Mouse (Mus musculus) neural tube, embryonic 11.5 days (tissue): ENCODE results near the gene Cachd1. TPM values are rescaled to one million over a fixed set of nuclear protein-coding genes. Genes with fewer than 3 reads are reported as not detected.
A peak's percentile ranks its signal among the peaks of the same experiment; 100 is the strongest.

ENCODE experiments used
- ATAC-seq: fragments of 200-750 bp; cut with Nextera tagmentation; 2 replicates; pipeline ENCODE4 v1.8.0; 2017; ENCODE audit warnings: moderate number of reproducible peaks, mild to moderate bottlenecking, moderate TSS enrichment, moderate library complexity; ENCODE audit not compliant: insufficient read depth, low FRiP score, low TSS enrichment
- DNase-seq: peaks from one replicate; pipeline ENCODE4 v3.0.0-alpha.2; 2015; ENCODE audit warnings: low spot score
- H3K27ac ChIP-seq: fragments of 300-500 bp; sonication (generic); 2 replicates; pipeline ENCODE4 v1.5.1; 2014; ENCODE audit warnings: low read depth, mild to moderate bottlenecking, low read length
- H3K27me3 ChIP-seq: fragments of 300-500 bp; sonication (generic); 2 replicates; pipeline ENCODE4 v1.6.1; 2014; ENCODE audit warnings: mild to moderate bottlenecking, low read length, mixed read lengths; ENCODE audit not compliant: control insufficient read depth, insufficient read depth
- H3K36me3 ChIP-seq: fragments of 300-500 bp; sonication (generic); 2 replicates; pipeline ENCODE4 v1.6.1; 2014; ENCODE audit warnings: mild to moderate bottlenecking, low read length, moderate library complexity, mixed read lengths; ENCODE audit not compliant: control insufficient read depth, insufficient read depth
- H3K4me1 ChIP-seq: fragments of 300-500 bp; sonication (generic); 2 replicates; pipeline ENCODE4 v1.6.1; 2014; ENCODE audit warnings: low read length, mixed read lengths; ENCODE audit not compliant: control insufficient read depth, insufficient read depth
- H3K4me2 ChIP-seq: fragments of 300-500 bp; sonication (generic); 2 replicates; pipeline ENCODE4 v1.6.1; 2014; ENCODE audit warnings: low read depth, mild to moderate bottlenecking, moderate library complexity
- H3K4me3 ChIP-seq: fragments of 300-500 bp; sonication (generic); 2 replicates; pipeline ENCODE4 v1.5.1; 2014; ENCODE audit warnings: low read depth, low read length
- H3K9ac ChIP-seq: fragments of 300-500 bp; sonication (generic); 2 replicates; pipeline ENCODE4 v1.6.1; 2014; ENCODE audit warnings: mild to moderate bottlenecking, low read length
- H3K9me3 ChIP-seq: fragments of 300-500 bp; sonication (generic); 2 replicates; pipeline ENCODE4 v1.6.1; 2016; ENCODE audit warnings: low read length; ENCODE audit not compliant: control insufficient read depth
- WGBS: fragments of 180-500 bp; shearing (Covaris S2); extraction: QIAGEN DNeasy Blood & Tissue Kit; methylation state at CpG from one replicate; pipeline ENCODE4 v1.1.7; 2014; 5-methylcytosine and 5-hydroxymethylcytosine counted together
- polyA plus RNA-seq: library from polyadenylated mRNA; unstranded; fragments of >200 nt; fragmentation: Nextera tagmentation; extraction: Ambion mirVana; gene quantifications from 2 replicates; pipeline ENCODE4 v1.2.1, GENCODE M21; 2014

Cachd1 gene
- polyA plus RNA-seq, 1 experiment from 2014 or later = 32.6 TPM

- H3K4me2 ChIP-seq = no peak overlapping the region
- no peak for DNase-seq
- no peak for ATAC-seq
- H3K27ac ChIP-seq = no peak overlapping the region
- no peaks in the 10 kb centered on the region for H3K9me3 ChIP-seq
- WGBS = 37% methylated on average over 5 of the region's 5 CpGs
- no peaks in the 10 kb centered on the region for H3K27me3 ChIP-seq
- H3K9ac ChIP-seq = no peak overlapping the region
- no peaks in the 10 kb centered on the region for H3K36me3 ChIP-seq
- H3K4me3 ChIP-seq = no peak overlapping the region
- peaks cover 6% of the 10 kb centered on the region; the same call in 1 of the 2 replicates for H3K4me1 ChIP-seq
Observed at GRCm38 (mm10) chr4:100811057-100811695, 34.7 kb downstream of the Cachd1 start.

GRCm38 (mm10) chr4:100811802-100812510, 35.5 kb downstream of the Cachd1 start:
- no peaks in the 10 kb centered on the region for H3K36me3 ChIP-seq
- DNase-seq (no peak), ATAC-seq (no peak)
- H3K4me2 ChIP-seq = no peak overlapping the region
- no peak overlapping the region for H3K4me3 ChIP-seq
- H3K4me1 ChIP-seq = peaks cover 6% of the 10 kb centered on the region; the same call in 1 of the 2 replicates
- H3K9ac ChIP-seq = no peak overlapping the region
- H3K27me3 ChIP-seq = no peaks in the 10 kb centered on the region
- 32% methylated on average over 8 of the region's 8 CpGs for WGBS
- no peak overlapping the region for H3K27ac ChIP-seq
- H3K9me3 ChIP-seq = no peaks in the 10 kb centered on the region

GRCm38 (mm10) chr4:100813767-100814461, 37.4 kb downstream of the Cachd1 start:
- ATAC-seq = no peak
- WGBS = 91% methylated on average over 2 of the region's 2 CpGs
- H3K9ac ChIP-seq = no peak overlapping the region

GRCm38 (mm10) chr4:100819238-100819637, 42.8 kb downstream of the Cachd1 start:
- Histone ChIP-seq H3K27ac (no peak overlapping the region), H3K36me3 (no peaks in the 10 kb centered on the region), H3K9ac (no peak overlapping the region), H3K9me3 (no peaks in the 10 kb centered on the region), H3K27me3 (no peaks in the 10 kb centered on the region), H3K4me2 (no peak overlapping the region), H3K4me3 (no peak overlapping the region), H3K4me1 (no peaks in the 10 kb centered on the region)
- 95% methylated on average over 3 of the region's 3 CpGs for WGBS
- no peak for DNase-seq
- no peak for ATAC-seq

More at GRCm38 (mm10) chr4:100813767-100814461, 37.4 kb downstream of the Cachd1 start:
- Histone ChIP-seq H3K4me1 (peaks cover 6% of the 10 kb centered on the region; the same call in 1 of the 2 replicates), H3K27me3 (no peaks in the 10 kb centered on the region), H3K9me3 (no peaks in the 10 kb centered on the region), H3K4me2 (no peak overlapping the region), H3K36me3 (no peaks in the 10 kb centered on the region), H3K27ac (no peak overlapping the region), H3K4me3 (no peak overlapping the region)
- no peak for DNase-seq

- Histone ChIP-seq H3K27me3 (no peaks in the 10 kb centered on the region), H3K27ac (no peak overlapping the region), H3K9me3 (no peaks in the 10 kb centered on the region), H3K9ac (no peak overlapping the region), H3K4me1 (peaks cover 7% of the 10 kb centered on the region), H3K4me2 (no peak overlapping the region), H3K4me3 (no peak overlapping the region), H3K36me3 (no peaks in the 10 kb centered on the region)
- DNase-seq (no peak), ATAC-seq (no peak)
- 84% methylated on average over 7 of the region's 7 CpGs for WGBS
Observed at GRCm38 (mm10) chr4:100822526-100822925, 46.1 kb downstream of the Cachd1 start.

- ATAC-seq (no peak), DNase-seq (no peak)
- Histone ChIP-seq H3K9me3 (no peaks in the 10 kb centered on the region), H3K4me3 (no peak overlapping the region), H3K27me3 (no peaks in the 10 kb centered on the region), H3K4me2 (no peak overlapping the region), H3K27ac (no peak overlapping the region), H3K36me3 (no peaks in the 10 kb centered on the region), H3K9ac (no peak overlapping the region), H3K4me1 (peaks cover 19% of the 10 kb centered on the region)
- 6% methylated on average over 5 of the region's 5 CpGs for WGBS
Observed at GRCm38 (mm10) chr4:100827374-100827773, 50.9 kb downstream of the Cachd1 start.

GRCm38 (mm10) chr4:100828737-100829136, 52.3 kb downstream of the Cachd1 start:
- no peak overlapping the region for H3K4me2 ChIP-seq
- peaks cover 19% of the 10 kb centered on the region for H3K4me1 ChIP-seq
- H3K27me3 ChIP-seq = no peaks in the 10 kb centered on the region
- ATAC-seq (no peak), DNase-seq (peak; percentile 63)
- H3K36me3 ChIP-seq = no peaks in the 10 kb centered on the region
- WGBS = 12% methylated on average over 10 of the region's 10 CpGs
- H3K9me3 ChIP-seq = no peaks in the 10 kb centered on the region
- H3K4me3 ChIP-seq = no peak overlapping the region
- no peak overlapping the region for H3K27ac ChIP-seq
- H3K9ac ChIP-seq = no peak overlapping the region

GRCm38 (mm10) chr4:100837205-100837604, 60.7 kb downstream of the Cachd1 start:
- H3K9ac ChIP-seq = no peak overlapping the region
- H3K27ac ChIP-seq = no peak overlapping the region
- no peaks in the 10 kb centered on the region for H3K9me3 ChIP-seq
- H3K36me3 ChIP-seq = no peaks in the 10 kb centered on the region
- H3K4me3 ChIP-seq = no peak overlapping the region
- WGBS = 67% methylated on average over 6 of the region's 6 CpGs
- no peak overlapping the region for H3K4me2 ChIP-seq
- DNase-seq = no peak
- no peaks in the 10 kb centered on the region for H3K27me3 ChIP-seq
- peaks cover 3% of the 10 kb centered on the region; the same call in 1 of the 2 replicates for H3K4me1 ChIP-seq
- ATAC-seq = no peak
